Mouse (Mus musculus): ENCODE data around the gene Pex11b.
A peak's percentile ranks its signal among the peaks of the same experiment; 100 is the strongest.
"Not testable (repeated sequence)": the region's sequence is repeated elsewhere in the genome, so short reads cannot be mapped to it uniquely, and the experiment has no call there.

Pex11b gene

GRCm38 (mm10) chr3:96674442-96674841 is 39.3 kb downstream of the Pex11b start:
- peak in 1 of 2 experiments; percentile 42 for DNase-seq (ENCODE audit: low spot score in 2 of 2)

DNA sequence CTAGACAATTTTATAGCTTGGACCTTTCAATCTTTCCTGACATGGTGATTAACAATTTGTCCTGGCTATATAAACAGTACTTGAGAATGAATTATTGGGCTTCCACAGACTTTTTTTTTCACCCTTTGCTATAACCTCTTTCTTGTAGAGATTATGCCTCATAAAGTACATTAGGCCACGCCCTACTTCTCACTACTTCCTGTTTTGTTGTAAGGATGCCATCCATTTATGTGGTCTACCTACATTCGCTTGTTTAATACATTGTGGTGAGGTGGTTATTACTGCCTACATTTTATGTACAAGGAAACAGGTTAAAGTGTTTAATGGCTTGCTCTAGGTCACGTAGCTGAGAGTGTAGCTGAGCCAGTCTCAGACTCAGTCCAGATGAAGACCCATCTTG is 40.0 kb downstream of the Pex11b start:
- DNase-seq (ENCODE audit: low spot score in 2 of 2) = no peak

- no peak for DNase-seq (ENCODE audit: low spot score in 2 of 2)
Observed at GRCm38 (mm10) chr3:96675690-96676089, 40.5 kb downstream of the Pex11b start.

DNA sequence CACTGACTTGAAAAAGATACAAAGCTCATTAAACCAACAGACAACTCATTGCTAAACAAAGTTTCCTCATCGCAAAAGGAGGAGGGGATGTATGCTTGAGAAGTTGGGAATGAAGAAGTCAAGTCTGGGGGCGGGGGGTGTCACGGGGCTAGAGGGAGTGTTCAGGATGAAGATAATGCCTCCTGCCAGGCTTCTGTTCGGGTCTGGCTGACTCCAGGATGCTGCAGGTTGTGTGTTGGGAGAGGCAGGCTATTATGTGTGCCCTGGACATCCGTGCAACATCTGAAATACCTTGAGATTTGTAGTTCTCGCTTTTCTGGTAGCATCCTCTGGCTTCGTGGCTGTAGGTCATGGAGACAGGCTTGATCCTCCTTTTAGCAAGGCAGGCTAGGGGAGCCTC is 43.3 kb downstream of the Pex11b start:
- no peak for DNase-seq (ENCODE audit: low spot score in 2 of 2)

DNA sequence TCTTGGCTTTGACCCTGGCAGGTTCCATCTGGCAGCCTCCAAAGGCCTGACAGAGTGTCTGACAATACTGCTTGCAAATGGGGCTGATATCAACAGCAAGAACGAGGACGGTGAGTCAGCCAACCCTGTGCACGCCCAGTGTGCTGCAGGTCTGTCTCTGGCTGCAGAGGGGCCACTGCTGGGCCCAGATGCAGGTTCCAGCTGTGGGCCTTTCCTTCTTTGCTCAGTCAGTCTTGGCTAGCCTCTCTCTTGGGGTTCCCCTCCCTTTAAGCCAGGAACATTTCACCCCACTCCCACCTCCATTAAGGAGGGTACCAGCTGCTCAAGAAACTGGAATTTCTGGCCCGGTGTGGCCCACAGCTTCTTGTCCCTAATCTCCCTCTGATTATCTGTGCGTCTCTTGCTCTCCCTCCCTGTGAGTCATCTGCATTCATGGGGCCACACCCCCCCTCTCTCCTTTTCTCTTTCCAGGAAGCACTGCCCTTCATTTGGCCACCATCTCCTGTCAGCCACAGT is 44.0 kb downstream of the Pex11b start:
- DNase-seq (ENCODE audit: low spot score in 2 of 2) = no peak

- DNase-seq (ENCODE audit: low spot score in 2 of 2) = no peak
Observed at GRCm38 (mm10) chr3:96680269-96680956, 45.2 kb downstream of the Pex11b start.

DNA sequence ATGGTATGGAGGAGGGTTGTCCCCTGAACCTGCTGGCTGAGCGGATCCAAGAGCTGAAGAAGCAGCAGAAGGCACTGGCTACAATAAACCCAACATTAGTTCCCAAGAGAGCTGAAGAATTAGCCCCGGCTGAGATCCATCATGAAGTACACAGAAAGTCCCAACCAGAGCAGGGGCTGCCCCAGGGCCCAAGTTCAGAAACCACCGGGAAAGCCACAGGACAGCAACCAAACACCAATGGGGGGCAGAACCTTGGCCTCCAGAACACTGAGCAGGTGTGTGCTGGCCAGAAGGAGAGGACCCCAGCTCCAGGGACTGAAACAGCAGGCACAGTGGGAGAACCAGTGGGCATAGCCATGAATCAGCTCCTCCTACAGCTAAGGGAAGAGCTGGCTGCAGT is 48.3 kb downstream of the Pex11b start:
- no peak for DNase-seq (ENCODE audit: low spot score in 2 of 2)

GRCm38 (mm10) chr3:96684151-96684821 is 49.1 kb downstream of the Pex11b start:
- peak in 1 of 2 experiments; percentile 45 for DNase-seq (ENCODE audit: low spot score in 2 of 2)

- no peak for DNase-seq (ENCODE audit: low spot score in 2 of 2)
Observed at GRCm38 (mm10) chr3:96684822-96685156, 49.6 kb downstream of the Pex11b start.

DNA sequence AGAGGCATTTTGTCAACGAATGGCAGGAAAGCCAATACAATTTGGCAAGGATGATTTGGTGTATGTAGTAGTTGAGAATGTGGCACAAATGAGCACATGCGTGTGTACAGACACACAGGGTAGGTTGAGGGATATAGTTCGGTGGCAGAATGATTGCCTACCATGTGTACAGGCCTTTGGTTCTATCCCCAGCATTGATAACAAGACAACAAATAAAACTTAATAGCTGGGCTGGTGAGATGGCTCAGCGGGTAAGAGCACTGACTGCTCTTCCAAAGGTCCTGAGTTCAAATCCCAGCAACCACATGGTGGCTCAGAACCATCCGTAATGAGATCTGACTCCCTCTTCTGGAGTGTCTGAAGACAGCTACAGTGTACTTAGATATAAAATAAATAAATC is 50.9 kb downstream of the Pex11b start:
- DNase-seq (ENCODE audit: low spot score in 2 of 2) = not testable (repeated sequence)

- DNase-seq (ENCODE audit: low spot score in 2 of 2) = no peak
Observed at GRCm38 (mm10) chr3:96688854-96689253, 53.7 kb downstream of the Pex11b start.

- no peak for DNase-seq (ENCODE audit: low spot score in 2 of 2)
Observed at GRCm38 (mm10) chr3:96690298-96690697, 55.1 kb downstream of the Pex11b start.

DNA sequence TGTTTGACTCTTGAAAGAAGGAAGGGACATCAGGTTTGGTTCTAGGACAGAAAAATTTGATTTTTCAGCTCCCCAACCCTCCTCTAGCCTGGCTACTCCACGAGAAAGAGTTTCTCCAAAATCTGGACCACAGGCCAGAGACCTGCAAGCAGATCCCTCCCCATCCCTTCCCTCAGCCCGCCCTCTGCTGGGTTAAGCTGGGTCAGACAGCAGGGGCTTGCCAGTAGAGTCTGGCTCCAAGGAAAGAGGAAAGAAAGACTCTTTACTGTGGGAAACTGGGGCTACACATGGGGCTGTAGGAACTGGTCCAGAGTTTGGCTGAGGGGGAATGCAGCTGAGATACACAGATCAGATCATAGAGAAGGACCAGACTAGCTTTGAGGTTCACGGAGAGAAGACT is 57.3 kb downstream of the Pex11b start:
- DNase-seq (ENCODE audit: low spot score in 2 of 2) = peak in 1 of 2 experiments; percentile 76

DNA sequence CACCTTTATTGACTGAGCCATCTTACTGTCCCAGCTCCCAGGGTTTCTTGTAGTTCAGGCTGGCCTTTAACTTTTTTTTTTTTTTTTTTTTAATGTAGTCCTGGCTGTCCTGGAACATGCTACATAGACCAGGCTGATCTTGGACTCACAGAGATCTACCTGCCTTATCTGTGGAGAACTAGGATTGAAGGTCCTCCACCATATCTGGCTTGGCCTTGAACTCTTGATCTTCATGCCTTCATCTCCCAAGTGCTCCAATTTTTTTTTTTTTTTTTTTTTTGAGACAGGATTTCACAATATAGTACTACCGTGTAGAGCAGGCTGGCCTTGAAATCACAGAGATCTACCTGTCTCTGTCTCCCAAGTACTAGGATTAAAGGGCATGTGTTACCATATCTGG is 58.4 kb downstream of the Pex11b start:
- no peak for DNase-seq (ENCODE audit: low spot score in 2 of 2)
